Mouse (Mus musculus) adrenal gland, adult 2 months (tissue): ENCODE results near the gene En2. TPM values are rescaled to one million over a fixed set of nuclear protein-coding genes. Genes with fewer than 3 reads are reported as not detected.

Experiments
- DNase-seq: peaks from one replicate; pipeline ENCODE4 v3.0.0; 2021
- polyA plus RNA-seq: library from polyadenylated mRNA; depleted of rRNA; stranded (reverse); fragments of >200 nt; gene quantifications from 2 replicates; pipeline ENCODE4 v1.2.3, GENCODE M21; 2012
- total RNA-seq, 2 experiments: library from RNA; stranded (reverse); gene quantifications; 2 replicates each; pipeline ENCODE4 v1.2.3; 2021

En2 gene
- total and polyA plus RNA-seq, 3 experiments: 0.07 to 0.17 (median 0.12) TPM

- DNase-seq: no peak
Measured at GRCm38 (mm10) chr5:28178322-28178721, 12.8 kb downstream of the En2 start.

- DNase-seq: no peak
Measured at GRCm38 (mm10) chr5:28179237-28179790, 13.8 kb downstream of the En2 start.

GRCm38 (mm10) chr5:28191201-28192098, 26.0 kb downstream of the En2 start:
- DNase-seq: no peak

GRCm38 (mm10) chr5:28192099-28192454, 26.6 kb downstream of the En2 start:
- no peak for DNase-seq

- DNase-seq: no peak
Measured at GRCm38 (mm10) chr5:28195473-28195872, 30.0 kb downstream of the En2 start.

GRCm38 (mm10) chr5:28199089-28199873, 33.8 kb downstream of the En2 start:
- DNase-seq: no peak

- no peak for DNase-seq
Measured at GRCm38 (mm10) chr5:28203086-28203485, 37.6 kb downstream of the En2 start.

GRCm38 (mm10) chr5:28204678-28205077, 39.2 kb downstream of the En2 start:
- DNase-seq: no peak

- no peak for DNase-seq
Measured at GRCm38 (mm10) chr5:28206448-28206847, 41.0 kb downstream of the En2 start.

- DNase-seq: no peak
Measured at GRCm38 (mm10) chr5:28207043-28207442, 41.5 kb downstream of the En2 start.

GRCm38 (mm10) chr5:28208726-28209520, 43.4 kb downstream of the En2 start:
- DNase-seq: no peak

- DNase-seq: no peak
Measured at GRCm38 (mm10) chr5:28209549-28210431, 44.3 kb downstream of the En2 start.

- DNase-seq: no peak
Measured at GRCm38 (mm10) chr5:28210591-28211550, 45.4 kb downstream of the En2 start.

- no peak for DNase-seq
Measured at GRCm38 (mm10) chr5:28211651-28212310, 46.3 kb downstream of the En2 start.

GRCm38 (mm10) chr5:28213441-28213840, 47.9 kb downstream of the En2 start:
- no peak for DNase-seq

- DNase-seq: no peak
Measured at GRCm38 (mm10) chr5:28219596-28219995, 54.1 kb downstream of the En2 start.
